Mouse (Mus musculus): Measurements from ENCODE around the gene Nt5m.

DNA sequence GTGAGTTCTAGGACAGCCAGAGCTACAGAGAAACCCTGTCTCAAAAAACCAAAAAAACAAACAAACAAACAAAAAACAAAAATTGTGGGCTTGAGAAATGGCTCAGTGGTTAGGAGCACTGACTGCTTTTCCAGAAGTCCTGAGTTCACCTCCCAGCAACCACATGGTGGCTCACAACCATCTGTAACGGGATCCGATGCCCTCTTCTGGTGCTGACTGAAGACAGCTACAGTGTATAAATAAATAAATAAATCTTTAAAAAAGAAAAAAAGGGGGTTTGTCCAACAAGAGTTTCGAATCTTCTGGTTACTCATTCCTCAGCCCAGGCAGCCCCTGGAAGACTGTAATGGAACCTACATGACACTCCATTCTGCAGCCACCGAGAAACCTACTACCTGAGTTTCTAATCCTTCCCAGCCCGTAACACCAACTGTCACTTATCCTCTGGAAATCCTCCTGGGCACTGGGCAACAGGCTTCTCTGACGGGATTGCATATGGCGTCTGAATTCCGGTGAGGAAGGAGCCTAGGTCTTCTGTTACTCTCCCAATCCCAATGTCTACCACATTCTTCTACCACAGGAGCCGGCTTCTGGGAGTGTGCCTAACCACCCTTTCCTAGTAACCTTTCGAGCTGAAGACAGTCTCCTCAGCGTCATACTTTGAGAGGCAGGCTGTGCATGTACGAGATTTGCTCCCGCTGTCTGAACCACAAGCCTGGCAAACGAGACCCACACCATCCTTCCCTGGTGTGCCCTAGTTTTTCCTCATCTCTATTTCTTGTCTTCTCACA, 30.9 kb upstream of the Nt5m start:
- TF ChIP-seq EP300 (IDR thresholded peaks at IDR 0.05; ENCODE audit: low read depth): no peak
- TF ChIP-seq CTCF (IDR thresholded peaks at IDR 0.05; ENCODE audit: low read depth): no peak

All from liver, embryonic 14.5 days (tissue).